Mouse (Mus musculus) urinary bladder, adult 2 months (tissue): ENCODE measurements at regions not wholly inside any gene's neighbourhood (a gene's known extent, or its start where the extent isn't known, plus 50 kb on each side); places are given as distances from the start of the nearest gene placed in this dataset.

Experiments
- DNase-seq: peaks from one replicate; pipeline ENCODE4 v3.0.0; 2022; ENCODE audit warnings: low spot score

DNA sequence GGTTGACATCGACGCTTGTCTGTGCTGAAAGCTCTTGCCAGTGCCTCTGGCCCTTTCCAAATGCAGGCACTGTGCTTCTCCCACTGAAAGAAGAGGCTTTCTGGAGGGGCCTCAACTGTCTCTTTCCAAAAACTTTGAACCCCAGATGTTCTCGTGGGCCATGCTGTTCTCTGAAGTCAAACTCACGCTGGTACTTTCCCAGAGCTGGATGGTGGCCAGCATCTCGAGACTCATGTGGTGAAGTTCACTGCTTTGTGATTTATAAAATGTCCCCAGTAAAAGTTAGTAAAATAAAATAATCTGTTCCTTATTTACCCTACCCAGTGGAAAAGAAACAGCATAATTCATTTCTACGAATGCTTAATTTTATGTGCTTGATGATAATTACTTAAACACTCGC is 180.4 kb upstream of the Lyplal1 start:
- DNase-seq: no peak

DNA sequence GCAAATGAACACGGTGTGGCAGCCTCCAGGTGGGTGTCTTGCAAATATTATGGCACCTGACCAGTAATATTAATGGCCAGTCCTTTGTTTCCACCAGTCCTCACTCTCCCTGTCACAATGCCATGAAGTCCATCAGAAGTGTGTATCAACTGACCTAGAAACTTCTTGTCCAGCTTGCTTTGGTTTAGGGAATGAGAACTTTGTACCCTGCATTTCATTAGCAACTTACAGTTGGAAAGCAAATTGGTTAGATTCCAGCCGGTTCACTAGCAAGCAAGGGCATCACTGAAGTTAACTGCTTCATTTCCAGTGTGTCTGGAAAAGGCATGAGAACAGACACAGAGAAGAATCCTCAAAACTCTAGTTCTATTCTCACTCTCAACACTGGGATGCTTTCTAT is 178.1 kb upstream of the Lyplal1 start:
- no peak for DNase-seq

DNA sequence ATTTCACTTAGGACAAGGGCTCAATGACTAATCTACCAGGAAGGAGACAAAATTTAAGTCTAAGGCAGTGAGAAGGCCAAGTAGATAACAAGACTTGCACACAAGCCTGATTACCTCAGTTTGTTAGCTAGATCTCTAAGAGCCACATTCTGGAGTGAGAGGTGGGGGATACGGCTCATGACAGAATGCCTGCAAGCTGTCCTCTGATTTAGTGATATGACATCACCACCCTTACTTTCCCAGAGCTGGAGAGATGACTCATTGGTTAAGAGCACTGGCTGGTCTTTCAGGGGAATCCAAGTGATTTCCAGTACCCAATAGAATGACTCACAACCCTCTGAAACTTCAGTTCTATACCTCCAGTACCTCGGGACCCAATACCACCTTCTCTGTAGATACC is 177.5 kb upstream of the Lyplal1 start:
- DNase-seq: no peak

DNA sequence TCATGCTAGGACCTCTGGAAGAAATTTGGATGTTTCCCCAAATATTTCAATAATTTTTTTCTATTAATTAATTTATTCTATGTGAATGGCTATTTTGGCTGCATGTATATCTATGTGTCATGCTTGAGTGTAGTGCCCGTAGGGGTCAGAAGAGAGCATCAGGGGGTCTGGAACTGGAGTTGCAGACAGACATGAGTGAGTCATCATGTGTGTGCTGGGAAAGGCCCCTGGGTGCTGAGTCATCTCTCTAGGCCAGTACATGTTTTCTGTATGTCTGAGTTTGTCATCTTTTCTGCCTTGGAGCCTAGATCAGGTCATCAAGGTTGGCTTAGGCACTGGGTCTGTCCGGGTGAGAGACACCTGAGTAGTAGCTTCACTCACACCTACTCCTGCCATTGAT is 172.0 kb upstream of the Lyplal1 start:
- no peak for DNase-seq

DNA sequence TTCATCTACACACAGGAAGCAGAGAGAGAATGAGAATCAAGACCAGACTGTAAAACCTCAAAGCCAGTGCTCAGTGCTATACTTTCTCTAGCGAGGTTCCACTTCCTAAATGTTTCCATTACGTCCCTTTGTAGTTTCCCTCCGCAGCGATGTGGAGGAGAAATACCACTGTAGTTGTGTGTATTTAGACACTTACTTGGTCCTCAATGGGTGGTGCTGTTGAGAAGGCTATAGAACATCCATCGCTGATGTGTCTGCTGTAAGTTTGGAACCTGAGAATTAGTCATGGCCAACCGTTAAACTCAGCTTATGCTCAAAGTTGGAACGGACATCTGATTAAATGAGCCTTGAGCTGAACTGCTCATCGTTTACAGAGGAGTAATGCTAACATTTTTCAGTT is 170.7 kb upstream of the Lyplal1 start:
- DNase-seq: no peak

DNA sequence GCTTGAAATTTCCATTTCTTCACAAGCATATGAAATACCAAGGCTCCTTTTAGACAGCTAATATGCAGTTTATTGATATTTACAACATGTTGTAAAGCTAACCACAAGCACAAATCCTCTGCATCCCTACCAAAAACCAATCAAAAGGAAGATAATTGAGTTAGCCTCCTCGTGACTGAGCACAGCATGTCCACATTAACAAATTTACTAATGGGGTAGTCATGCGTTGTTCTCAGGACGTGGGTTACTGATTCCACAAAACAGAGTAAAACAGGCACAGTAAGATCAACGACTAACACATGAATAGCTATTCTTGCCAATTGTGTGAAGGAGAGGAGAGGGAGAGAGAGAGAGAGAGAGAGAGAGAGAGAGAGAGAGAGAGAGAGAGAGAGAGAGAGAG is 169.3 kb upstream of the Lyplal1 start:
- DNase-seq: no peak

DNA sequence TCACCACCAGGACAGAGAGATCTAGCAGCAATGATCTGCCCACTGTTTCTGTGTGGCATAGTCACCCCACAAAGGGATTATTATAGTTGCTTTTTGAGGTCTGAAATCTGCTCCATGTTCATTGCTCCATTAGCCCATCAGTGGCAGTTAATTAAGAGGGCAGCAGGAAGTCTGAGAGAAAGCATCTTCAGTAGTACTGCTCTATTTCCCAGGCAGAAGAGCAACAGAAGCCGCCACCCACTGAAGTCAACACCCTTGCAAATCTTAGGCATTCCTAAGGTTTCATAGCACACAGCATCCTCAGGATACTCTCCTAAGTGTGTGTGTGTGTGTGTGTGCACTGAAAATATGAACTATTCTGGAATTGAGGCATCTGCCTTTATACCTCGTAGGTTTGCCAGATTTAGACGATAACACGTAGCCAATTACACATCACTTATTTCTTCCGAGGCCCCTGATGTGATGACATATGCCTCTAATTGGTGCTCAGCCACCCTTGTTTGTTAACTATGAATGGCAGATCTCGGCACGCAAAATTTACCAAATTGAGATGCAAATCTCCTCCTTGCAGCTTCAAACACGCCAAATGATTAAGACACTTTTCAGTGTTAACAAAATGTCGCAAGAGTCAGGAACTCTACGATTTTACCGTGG is 161.0 kb upstream of the Lyplal1 start:
- no peak for DNase-seq

DNA sequence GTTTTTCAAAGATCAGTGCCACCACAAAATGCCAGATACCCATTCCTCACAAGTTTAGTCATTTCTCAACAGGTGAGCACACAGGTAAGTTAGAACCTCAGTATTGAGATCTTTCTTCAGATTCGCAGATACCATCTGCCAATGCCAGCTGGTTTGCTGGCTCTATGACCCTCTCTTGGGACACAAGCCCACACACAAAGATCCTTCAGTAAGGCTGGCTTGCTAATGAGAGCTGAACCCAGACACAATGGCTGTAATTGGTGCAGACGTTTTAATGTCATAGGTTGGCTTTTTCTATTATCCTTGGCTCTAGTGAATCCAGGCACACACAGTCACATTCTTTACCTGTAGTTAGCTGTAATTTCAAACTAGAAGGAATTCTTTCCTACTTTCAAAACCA is 154.3 kb upstream of the Lyplal1 start:
- DNase-seq: no peak

DNA sequence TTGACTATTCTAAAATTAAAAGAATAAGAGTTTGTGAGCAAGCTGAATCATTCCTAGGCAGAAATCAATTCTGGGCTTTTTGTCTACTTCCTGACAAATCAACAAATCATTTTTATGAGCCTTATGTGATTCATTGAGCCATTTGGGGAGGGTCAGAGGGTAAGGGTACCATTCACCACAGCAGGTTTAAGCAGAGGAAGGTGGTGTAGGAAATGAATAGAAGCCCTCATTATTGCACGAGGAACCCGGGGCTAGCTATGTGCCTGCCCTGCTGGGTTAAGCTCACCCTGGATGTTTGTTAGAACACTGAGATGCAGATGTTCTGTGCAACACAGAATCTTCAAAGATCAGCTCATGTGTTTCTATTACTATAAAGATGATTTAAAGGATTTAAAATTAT is 150.2 kb upstream of the Lyplal1 start:
- no peak for DNase-seq

DNA sequence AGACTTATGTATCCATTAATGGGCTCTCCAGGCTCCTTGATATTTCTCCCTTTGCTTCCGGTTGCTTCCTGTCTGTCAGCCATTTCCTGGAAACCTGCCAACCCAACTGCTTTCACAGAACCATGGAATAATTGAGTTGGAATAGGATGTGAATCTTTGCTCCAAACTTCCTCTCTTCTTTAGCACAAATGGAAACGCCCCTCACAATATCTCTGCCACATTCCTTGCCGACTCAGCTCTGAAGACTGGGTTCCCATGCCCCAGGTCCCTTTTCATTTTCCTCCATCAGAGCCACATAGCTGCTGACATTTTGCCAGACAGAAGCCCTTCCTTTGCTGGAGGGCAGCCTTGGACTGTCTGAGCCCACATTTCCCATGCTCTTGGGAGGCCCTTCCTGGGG is 147.5 kb upstream of the Lyplal1 start:
- no peak for DNase-seq

DNA sequence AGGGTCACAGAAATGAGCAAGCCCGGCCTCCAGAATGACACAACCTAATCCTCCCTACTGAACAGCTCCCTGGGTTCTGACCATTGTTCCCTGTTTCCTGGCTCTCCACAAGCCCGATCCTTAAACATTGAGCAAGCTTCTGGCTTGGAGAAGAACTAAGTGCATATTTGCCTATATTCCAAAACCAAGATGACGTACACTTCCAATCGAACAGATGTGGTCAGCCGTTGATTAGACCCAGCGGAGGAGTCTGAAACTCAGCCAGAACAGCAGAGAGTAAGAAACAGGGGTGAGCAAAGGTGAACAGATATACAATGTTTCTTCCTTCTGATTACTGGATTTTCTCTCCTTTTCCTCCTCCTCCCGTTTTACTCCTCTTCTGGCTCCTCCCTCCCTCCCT is 146.8 kb upstream of the Lyplal1 start:
- no peak for DNase-seq

DNA sequence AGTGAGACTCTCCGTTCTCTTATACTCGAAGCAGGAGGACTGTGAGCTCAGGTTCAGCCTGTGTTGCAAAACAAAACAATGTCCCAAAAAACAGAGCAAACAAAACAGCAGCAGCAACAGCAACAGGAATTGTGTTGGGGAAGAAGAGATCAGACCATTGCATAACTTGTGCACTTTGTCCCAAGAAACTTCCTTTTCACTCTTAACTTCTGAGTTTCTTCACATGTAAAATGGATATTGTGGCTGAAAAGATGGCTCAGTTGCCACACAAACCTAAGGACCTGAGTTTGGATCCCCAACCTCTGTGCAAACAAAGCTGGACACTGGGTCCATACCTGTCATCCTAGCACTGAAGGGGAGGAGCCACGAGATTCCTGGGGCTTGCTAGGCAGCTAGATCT is 146.1 kb upstream of the Lyplal1 start:
- no peak for DNase-seq

DNA sequence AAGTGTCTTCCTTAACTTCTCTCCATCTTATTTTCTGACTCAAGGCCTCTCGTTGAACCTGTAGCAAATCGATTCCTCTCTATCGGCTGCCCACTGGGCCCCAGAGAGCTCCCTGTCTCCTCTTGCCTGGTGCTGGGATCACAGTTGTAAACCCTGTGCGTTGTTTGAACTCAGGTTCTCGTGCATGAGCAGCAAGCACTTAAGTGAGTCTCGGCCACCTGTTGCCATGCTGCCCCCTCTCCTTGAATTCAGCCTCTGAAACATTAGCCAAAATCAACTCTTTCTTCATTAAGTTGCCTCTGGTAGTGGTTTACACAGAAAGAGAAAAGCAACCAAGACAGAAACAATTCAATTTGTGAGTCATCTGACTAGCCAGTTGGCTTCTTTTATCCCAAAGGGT is 144.9 kb upstream of the Lyplal1 start:
- no peak for DNase-seq

DNA sequence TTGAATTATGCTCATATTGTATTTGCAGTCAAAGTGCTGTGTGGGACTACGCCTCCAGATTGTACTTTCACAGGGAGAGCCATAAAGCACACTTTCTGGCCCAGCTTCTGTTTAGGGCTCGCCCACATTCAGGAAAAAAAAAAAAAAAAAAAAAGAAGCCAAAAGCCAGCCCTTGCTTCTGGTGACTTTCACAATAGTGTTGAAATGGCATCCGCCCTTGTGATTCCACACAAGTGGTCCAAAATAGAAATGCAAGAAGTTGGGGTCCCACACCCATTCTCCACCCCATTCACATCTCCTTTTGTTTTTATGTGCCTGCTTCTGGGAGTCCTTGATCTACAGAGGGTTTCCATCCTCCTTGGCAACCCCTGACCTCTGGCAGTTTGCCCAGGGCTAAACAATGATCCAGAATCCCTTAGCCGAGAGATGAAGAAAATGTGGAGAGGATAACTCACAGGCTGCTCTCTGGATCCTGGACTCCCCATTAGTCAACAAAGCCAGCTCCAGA is 144.3 kb upstream of the Lyplal1 start:
- DNase-seq: peak; percentile 33

DNA sequence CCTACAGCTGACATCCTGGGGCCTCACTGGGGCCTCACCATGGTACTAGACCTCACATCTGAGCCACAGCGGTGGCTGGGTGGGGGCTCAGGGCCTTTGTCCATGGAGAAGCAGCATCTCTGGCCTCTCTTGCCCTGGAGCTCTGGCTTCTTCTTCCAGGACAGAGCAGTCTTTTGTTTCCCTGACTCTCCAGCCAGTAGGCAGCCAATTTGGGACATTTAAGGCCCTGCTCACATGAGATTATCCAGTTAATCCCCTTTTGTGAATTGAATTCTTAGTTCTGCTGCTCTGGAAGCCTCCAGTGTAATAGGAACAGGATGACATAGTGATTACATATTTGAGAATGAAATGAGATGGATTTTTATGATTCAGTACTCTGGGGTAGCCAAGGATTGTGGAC is 140.5 kb upstream of the Lyplal1 start:
- DNase-seq: no peak

DNA sequence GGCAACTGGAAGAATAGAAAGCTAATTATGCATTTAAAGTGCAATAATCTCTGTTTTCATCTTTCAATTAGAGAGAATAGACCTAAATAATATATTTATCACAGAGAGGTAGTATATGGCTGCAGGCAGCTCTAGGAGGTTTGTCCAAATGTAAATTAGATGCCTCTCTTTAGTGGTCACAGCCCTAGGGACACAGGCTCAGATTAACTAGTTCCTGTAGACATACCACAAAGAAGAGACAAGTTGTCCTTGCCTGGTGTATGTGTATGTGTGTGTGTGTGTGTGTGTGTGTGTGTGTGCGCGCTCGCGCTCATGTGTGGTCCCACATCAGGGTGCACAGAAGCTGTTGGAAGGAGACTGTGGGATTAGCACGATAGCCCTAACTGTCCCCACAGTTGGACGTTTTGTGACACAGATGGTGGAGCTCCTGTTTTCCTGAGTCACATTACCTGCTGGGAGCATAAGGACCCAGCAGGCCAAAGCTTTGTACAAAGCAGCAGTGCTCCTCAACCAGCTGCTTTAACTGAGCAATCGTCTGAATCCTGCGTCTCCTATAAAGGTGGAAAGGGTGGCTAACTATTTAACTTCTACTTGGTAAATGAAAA is 138.5 kb upstream of the Lyplal1 start:
- no peak for DNase-seq

DNA sequence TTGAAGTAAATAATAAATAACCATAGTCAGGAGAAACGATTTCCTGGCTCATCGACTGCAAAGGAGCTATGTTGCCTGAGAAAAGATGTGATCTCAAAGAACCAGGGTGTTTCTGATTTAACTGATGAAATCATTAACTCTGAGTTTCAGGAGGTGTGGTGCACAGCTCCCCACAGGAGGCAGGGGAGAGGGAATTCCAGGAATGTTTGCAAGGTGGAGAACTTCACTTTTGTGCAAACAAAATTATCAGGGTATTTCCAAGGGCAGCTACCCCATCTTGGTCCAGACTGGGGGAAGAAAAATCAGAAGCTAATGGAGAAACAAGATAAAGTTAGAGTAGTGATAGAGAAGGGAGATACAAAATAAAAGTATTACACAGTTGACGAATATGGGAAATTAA is 137.4 kb upstream of the Lyplal1 start:
- no peak for DNase-seq

DNA sequence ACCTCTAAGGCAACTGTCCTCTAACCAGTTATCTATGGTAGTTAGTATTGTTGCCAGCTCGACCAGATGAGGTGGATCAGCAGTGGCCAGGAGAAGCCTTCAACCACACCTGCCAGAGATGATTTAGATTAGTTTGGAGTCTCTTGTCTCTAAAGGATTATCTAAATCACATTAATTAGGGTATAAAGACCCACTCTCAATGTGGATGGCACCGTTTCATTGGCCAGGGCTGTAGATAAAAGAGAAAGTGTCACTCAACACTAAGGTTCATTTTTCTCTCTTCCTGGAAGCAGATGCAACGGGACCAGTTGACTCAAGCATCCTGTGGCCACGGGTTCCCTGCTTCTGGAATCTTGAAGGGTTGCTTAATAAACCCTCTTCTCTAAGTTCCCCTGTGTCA is 135.4 kb upstream of the Lyplal1 start:
- no peak for DNase-seq

DNA sequence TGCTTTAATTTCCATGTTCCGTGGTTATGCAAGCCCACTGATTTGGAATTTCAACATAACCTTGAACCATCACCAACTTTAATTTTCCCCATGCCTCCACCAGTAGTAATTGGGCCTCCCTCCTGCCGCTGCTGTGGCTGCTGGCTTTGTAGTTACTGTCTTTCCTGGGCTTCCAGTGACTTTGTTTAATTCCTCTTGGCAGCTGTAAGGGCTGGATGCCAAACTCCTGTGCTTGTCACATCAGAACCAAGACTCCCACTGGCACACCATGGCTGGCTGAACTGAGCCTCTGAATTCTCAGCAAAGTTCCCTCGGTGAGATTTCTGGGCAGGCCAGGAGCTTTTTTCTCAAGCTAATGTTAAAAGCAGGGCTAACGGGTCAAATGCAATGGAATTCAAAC is 133.2 kb upstream of the Lyplal1 start:
- DNase-seq: no peak

DNA sequence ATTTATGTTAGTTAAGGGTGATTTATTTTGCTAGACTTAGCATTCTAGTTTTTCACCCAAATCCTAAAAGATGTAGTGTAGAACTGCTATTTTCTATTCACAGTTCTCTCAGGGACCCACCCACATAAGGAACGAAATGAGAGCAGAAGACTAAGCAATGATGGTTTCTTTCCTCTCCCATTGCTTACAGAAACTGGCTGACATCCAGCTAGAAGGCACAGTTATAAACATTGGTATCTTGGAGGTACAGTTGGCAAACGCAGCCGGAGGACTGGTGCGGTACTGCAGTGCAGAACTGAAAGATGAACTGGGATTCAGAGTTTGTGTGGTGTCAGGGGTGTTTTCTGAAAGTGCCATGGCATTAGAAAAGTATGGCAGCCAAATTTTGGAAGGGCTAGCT is 132.1 kb upstream of the Lyplal1 start:
- no peak for DNase-seq

DNA sequence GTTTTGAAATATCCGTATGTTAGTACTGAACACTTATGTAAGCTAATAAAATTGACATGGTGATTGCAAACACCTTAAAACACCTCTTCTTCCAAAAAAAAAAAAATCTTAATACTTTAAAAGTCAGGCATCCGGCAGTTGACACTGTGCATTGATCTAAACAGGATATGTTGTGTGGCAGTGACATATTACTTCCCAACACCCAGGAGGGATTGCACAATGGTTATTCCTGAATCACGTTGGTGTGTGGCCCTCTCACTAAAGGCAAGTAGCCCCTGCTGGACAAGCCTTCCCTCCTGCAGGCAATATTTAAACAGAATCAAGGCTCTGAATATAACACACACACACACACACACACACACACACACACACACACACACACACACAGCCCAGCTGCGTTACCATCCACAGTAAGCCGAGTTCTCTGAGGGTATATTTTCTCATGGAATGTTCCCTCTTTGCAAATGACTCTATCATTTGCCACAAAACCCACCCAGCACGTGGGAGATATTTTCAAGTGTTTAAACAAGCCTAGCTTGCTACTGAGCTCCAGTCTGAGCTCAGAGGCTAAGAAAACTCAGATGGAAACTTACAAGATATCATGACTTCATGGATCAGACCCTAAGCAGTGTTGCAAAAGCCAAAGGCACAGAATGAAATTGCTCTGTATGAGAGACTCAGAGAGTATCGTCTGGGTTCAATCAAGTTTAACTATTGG is 128.8 kb upstream of the Lyplal1 start:
- no peak for DNase-seq

DNA sequence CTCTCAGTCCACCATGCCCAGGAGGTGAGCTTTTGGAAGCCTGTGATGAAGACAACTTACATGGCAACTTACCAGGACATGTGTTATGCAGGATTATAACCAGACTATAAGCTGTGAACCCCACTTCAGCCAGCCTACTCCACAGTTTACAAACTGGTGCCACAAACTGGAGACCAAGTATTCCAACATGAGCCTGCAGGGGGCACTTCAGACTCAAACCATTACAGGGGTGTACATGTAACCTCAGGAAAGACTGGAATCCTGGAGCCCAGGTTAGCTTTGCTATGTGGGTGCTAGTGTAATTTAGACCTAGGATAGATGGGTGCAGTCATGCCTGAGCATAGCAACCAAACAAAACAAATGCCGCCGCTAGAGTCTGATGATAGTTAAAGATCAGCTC is 124.0 kb upstream of the Lyplal1 start:
- no peak for DNase-seq

DNA sequence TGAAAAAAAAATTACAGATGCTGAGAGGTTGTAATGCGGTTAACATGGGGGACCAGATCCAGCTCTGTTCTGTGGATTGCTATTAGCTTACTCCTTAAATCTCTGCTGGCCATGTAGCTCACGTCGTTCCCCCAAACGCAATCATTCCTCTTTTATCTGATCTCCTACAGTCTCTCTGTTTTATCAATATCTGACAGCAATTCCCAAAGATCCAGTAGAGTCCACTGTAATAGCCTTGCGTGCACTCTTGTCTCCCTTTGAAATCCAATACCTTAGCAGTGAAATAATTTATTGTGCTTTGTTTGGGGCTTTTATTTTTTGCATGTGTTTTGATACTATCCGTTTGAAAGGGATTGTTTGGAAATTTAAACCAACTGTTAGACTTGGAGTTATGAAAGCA is 120.4 kb upstream of the Lyplal1 start:
- DNase-seq: no peak
